Mouse (Mus musculus): Measurements from ENCODE around the gene Me3. TPM values are rescaled to one million over a fixed set of nuclear protein-coding genes. Genes with fewer than 3 reads are reported as not detected.

The Me3 gene
- total RNA-seq (2023), result not detected

DNA sequence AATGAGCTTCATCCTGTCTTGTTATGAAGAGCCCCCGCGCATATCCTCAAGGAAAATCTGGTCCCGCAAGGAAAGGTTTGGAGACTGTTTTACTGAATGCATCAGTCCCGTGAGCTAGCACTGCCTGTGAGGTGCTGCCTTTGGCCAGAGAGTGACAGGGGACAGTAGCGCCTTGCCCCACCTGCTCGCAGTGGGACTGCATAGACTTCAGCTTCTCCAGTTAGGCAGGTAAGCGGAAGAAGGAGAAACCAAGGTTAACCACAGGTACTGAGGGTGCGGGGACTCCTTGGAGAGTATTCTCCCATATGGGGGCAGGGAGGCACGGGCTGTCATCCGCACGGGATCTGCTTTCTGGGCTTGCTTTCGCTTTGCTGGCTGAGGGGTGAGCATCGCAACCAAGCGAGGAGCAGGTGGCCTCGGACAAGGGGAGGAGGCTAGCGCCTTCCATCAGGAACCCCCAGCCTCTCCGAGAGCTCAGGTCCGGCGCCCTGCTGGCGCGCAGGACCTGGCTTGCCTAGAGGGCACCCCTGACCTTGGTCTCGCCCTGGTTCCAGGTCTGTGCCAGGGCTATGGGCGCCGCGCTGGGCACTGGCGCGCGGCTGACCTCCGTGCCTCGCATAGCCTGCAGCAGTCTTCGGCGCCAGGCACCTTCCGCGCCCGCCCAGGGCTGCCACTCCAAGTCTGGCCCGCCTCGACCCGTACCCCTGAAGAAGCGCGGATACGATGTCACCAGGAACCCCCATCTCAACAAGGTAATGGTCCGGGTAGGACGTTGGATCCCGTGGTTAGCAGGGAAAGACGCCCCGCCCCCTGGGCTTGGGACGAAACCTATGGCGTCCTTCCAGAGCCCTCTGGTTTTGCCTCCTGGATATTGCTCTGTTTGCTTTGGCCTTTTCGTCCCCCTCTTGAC is at the start of gene Me3:
Me3 (plus strand) TSS at position 51 of the 910 bp plus-strand sequence.

DNA sequence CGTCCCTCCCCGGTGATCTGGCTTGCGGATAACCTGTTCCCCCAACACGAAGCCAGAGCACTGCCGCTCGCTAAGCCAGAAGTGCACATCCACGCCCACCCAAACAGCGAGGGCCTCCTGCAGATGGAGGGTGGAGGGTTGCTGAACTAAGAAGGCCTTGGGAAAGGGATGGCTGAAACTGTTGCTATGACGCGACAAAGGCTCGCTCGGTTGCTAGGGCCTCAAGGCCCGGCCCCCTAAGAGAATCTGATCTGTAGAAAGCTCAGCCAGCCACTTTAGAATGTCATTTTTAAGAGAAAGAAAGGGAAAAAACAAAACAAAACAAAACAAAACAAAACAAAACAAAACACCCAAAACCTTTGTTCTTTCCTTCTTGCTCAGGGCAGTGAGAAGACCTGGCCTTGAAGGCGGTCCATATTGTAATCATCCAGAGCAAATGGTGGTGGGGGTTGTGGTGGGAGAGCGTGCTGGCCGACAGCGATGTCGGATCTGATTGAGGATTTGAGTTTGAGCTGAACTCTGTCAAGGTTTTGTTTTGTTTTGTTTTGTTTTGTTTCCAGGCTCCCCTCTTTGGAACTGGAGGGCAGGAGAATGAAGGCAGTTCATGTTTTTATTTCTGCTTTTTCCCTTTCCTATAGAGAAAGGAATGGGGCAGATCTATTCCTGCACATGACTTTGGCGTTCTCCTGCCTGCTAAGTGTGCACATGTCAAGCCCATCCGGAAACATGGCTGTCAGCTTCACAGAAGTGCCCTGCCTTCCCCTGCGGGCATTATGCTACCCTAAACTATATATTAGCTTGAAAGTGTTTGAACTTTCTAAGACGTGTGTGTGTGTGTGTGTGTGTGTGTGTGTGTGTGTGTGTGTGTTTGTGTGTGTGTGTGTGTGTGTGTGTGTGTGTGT is 271.5 kb downstream of the Me3 start, which contains the start of gene Ccdc81:
Ccdc81 (minus strand) TSS at position 188 of the 902 bp plus-strand sequence.

Other genes with a start within 250 kb of the Me3 start
- 39.4 TPM for gene Tmem135, start 228.2 kb upstream of the Me3 start, total RNA-seq (2023)
- gene Fzd4, start 228.0 kb upstream of the Me3 start, total RNA-seq (2023), result 0.06 TPM
- gene Prss23, start 105.2 kb upstream of the Me3 start, total RNA-seq (2023), result not detected